Mouse (Mus musculus) testis, postnatal 10 days (tissue): ENCODE data around the gene Amotl1.
"Not testable (repeated sequence)": the region's sequence is repeated elsewhere in the genome, so short reads cannot be mapped to it uniquely, and the experiment has no call there.

Source experiments
- DNase-seq: peaks from one replicate; pipeline ENCODE4 v3.0.0; 2021; ENCODE audit warnings: low spot score

The Amotl1 gene

GRCm38 (mm10) chr9:14604363-14604762 lies 40.5 kb downstream of the Amotl1 start:
- no peak for DNase-seq

DNA sequence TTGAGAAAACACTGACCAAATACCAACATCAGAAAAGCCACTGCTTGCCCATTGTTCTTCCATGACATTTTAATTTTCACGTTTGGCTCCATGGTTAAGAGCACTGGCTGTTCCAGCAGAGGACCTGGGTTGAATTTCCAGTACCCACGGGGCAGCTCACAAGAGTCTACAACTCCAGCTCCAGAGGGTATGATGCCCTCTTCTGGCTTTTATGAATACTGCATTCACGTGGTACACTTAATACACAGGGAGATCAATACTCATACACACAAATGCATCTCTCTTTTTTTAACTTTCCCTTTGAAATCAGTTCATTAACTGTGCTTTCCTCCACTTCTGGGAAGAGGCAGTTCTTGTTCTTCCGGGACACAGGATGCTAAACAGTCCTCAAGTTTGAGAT lies 41.4 kb downstream of the Amotl1 start:
- no peak for DNase-seq

DNA sequence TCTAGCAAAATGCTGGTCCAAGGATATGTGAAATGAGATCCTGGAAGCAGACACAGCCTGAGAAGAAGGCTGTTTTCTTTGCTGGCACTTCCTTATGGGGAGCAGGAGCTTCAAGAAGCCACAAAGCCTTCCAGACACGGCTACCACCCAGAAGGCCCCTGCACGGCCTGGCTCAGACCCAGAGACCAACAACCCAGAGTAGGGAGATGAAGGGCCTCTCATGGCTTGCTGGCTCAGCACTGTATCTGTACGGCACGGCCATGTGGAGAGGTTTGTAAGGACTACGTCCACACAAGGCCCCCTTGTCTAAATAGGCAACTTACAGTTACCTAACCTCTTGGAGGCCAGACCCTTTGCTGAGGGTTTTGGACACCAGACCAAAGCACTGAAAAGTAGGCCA lies 45.1 kb downstream of the Amotl1 start:
- DNase-seq = no peak

DNA sequence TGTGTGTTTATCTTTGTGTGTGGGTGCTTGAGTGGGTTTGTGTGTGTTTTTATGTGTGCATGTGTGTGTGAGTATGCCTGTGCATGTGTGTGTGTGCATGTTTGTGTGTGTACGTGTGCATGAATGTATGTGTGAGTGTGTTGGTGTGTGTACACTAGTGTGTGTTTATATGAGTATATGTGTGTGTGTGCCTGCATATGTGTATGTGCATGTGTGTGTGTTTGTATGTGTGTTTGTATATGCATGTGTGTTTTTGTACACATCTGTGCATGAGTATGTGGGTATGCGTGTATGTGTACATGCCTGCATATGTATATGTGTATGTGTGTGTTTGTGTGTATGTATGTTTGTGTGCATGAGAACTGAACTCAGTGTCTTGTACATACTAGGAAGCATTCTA lies 46.7 kb downstream of the Amotl1 start:
- no peak for DNase-seq

DNA sequence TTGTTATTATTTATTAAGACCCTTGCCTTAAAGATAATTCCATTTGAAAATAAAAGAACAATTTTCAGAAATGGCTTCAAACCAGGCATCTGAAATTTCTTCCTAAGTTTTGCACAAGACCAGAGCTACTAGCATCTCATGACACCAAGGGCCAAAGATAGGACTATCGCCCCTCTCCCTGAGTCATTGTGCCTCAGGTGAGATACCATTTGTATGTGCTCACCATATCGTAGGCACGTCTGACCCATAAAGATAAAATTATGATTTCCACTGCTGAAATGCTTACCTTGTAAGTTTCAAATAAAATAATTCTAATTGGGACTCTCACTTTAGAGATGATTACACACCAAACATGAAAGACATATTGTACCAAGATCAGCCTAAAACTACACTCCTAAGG lies 47.4 kb downstream of the Amotl1 start:
- no peak for DNase-seq

DNA sequence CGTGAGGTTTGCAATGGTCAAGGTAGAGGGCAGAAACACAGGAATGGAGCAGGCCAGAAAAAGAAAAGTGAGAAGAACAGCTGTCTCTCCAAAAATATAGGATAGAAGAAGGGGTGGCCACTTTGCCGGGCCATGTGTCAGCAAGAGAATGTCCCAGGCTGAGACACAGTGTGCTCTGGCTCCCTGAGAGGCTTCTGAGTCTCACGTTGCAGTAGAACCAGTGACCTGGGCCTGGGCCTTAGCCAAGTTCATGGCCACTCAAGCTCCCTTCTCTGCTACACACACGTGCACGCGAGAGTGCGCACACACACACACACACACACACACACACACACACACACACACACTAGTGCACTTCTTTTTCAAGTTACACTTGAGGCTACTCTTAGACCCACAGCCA lies 48.0 kb downstream of the Amotl1 start:
- DNase-seq = no peak

DNA sequence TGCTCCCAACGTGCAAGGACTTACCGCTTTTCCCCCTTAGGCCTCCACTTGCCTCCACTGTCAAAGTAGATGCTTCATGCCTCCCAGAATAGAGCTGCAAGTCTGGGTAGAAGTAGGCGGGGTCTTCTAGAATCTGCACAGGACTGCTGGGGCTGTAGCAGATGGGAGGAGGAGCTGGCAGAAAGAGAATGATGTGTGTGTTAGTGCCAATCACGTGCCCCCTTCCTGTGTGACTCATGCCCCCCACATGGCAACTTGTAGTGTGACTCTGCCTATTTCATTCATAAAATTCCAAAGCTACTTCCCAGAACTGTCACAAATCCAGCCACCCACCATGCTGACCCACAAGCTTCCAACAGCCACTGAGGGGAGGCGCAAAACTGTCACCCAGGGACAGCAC lies 48.4 kb downstream of the Amotl1 start:
- DNase-seq = no peak

DNA sequence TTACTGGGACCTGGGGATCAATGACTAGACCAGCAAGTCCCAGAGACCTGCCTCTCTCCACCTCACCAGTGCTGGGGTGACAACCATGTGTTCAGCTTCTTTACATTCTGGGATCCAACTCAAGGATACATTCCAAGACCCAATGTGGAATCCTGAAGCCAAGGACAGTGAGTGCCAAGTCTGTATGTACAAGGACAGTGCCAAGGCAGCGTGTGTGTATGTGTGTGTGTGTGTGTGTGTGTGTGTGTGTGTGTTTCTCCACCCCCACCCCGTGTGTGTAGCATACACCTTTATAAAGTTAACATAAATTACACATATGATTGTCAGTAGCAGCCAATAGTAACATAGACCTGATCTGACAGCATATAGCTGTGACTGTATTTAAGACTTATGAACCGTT lies 49.0 kb downstream of the Amotl1 start:
- DNase-seq = no peak

GRCm38 (mm10) chr9:14593880-14594279 lies 51.0 kb downstream of the Amotl1 start:
- no peak for DNase-seq

DNA sequence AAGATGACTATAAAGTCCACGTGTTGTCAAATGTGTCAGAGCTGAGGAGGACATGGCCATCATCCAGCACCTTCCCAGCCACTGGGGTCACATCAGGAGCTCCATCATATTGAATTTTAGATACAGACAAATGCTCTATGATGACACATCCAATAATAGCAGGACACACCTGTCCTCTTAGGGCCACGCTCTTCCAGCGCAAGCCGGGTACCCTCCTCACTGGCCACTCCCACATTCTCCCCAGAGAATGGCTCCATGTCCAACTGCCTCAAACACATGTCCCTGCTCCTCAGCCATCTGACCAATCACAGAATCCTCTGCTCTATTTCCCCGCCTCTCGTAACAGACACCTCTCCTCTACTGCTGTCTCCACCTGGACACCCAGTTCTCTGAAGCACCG lies 54.2 kb downstream of the Amotl1 start:
- no peak for DNase-seq

DNA sequence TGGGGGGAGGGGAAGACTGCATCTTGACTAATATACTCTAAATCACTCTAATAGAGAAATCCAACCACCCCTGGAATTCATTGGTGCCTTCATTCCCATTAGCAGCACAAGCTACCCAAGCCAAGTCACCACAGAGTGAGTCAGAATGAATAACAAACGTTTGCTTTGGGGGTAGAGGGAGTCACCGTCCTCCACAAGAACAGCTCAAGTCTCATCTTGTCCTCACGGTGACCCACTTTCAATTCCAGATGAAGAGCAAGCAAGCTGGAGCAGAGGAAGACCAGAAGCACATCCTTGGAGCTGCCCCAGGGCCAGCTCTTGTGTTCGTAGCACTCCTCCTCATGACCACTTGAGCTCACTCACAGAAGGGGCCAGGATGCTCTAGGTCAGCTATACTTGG lies 56.2 kb downstream of the Amotl1 start:
- DNase-seq = no peak

DNA sequence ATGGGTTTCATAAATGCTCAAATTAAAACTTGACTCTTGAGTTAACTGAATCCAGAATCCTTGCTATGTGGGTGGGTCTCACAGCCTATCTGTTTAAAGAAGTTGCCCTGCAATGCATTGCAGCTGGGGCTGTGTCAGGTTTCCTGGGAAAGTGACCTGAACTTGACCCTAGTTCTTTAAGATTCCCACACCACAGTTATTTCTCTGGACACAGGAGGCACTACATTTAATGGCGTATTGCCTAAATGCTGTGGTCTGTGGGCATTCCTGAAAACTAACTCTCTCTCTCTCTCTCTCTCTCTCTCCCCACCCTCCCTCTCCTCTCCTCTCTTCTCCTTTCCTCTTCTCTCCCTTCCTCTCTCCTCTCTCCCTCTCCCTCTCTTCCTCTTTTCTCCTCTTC lies 59.2 kb downstream of the Amotl1 start:
- no peak for DNase-seq

DNA sequence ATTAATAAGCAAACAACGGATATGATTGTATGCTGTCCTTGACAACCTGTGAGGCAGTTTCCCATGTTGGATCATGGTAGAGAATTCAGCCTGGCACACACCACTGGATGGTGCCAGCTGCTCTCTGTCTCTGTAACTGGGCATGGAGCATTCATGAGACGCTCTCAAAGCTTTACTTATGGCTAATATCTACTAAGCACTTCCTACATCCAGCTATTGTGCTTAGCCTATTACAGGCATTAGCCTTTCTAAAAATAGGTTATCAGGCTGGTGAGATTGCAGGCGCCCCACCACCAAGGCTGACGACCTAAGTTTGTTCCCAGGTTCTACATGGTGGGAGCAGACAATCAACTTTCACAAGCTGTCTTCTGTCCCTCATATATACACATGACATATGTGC lies 65.9 kb downstream of the Amotl1 start:
- DNase-seq = no peak

DNA sequence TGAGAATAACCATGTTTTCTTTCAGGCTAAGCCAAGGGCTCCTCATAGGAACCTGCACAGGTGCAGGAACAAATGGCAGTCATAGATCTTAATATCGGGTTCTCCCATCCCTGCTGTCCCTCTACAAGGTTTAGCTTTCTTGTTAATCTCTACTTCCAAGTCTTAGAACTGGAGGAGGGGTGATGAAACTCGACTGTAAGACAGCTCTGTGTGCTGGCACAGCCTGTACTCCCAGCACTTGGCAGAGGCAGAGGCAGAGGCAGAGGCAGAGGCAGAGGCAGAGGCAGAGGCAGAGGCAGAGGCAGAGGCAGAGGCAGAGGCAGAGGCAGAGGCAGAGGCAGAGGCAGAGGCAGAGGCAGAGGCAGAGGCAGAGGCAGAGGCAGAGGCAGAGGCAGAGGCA lies 68.5 kb downstream of the Amotl1 start:
- not testable (repeated sequence) for DNase-seq

- no peak for DNase-seq
These were observed 70.0 kb downstream of the Amotl1 start for GRCm38 (mm10) chr9:14574760-14575399.

- DNase-seq = no peak
These were observed 75.5 kb downstream of the Amotl1 start for GRCm38 (mm10) chr9:14569175-14569975.

- no peak for DNase-seq
These were observed 76.4 kb downstream of the Amotl1 start for GRCm38 (mm10) chr9:14568487-14568886.

- DNase-seq = no peak
These were observed 80.4 kb downstream of the Amotl1 start for GRCm38 (mm10) chr9:14564486-14564885.

- no peak for DNase-seq
These were observed 81.5 kb downstream of the Amotl1 start for GRCm38 (mm10) chr9:14563351-14563750.

GRCm38 (mm10) chr9:14560545-14560944 lies 84.3 kb downstream of the Amotl1 start:
- no peak for DNase-seq

DNA sequence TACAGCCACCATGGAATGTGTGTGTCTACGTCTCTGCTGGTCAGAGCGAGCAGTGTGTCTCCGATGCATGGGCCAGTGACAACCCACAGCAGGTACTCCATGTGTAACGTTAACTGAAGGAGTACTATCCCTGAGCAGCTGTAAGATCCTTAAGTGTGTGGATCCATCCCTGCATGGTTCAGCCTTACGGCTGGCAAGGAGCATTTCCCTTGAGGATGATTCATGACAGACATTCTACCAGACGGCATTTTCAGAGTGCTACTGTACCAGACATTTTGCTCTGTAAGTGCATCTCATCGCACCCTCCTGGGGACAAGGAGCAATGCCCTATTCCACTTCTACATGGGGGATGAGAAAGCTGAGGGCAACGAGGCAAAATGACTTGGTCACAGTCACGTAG lies 84.9 kb downstream of the Amotl1 start:
- DNase-seq = no peak

GRCm38 (mm10) chr9:14559430-14559829 lies 85.4 kb downstream of the Amotl1 start:
- no peak for DNase-seq

DNA sequence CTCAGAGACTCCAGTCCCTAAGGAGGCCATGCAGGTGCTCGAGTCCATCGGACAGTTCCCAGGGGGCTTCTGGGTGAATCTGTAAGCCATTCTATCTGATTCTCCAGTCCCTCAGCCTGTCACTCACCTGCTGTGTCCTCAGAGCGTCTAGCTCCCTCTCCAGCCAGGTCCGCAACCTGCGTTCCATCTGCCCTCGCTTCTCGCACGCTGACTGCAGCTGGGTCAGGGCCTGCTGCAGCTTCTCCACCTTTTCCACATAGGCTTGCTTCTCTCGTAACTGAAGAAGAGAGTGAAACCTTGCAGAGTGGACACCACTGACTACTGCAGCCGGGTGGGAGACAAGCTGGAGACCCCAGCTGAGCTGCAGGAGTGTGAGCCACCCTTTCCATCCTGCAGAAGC lies 86.5 kb downstream of the Amotl1 start:
- no peak for DNase-seq

DNA sequence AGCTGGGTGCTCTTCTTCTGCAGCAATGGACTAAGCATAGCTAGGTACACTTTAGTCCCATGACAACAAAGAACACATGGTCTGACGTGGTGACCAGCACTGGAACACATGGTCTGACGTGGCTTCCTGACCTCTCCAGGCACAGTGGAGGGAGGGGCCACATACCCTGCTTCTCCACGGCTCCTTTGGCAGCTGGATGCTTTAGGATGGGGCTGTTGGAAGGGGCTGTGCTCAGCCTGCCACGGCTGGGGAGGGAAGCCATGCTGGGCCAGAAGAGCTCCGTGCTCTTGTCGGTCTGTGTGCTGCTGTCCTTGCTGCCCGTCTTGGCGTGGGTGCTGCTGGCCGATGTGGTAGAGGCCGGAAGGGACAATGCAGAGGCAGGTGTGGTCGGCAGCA lies 96.5 kb downstream of the Amotl1 start:
- no peak for DNase-seq
